Mouse (Mus musculus): ENCODE results near the gene Csf3.
"Not testable (repeated sequence)": the region's sequence is repeated elsewhere in the genome, so short reads cannot be mapped to it uniquely, and the experiment has no call there.

Gene Csf3

GRCm38 (mm10) chr11:98701213-98701670, at the start of gene Csf3:
Csf3 (plus strand) TSS chr11:98701263.
- no peak for DNase-seq

DNA sequence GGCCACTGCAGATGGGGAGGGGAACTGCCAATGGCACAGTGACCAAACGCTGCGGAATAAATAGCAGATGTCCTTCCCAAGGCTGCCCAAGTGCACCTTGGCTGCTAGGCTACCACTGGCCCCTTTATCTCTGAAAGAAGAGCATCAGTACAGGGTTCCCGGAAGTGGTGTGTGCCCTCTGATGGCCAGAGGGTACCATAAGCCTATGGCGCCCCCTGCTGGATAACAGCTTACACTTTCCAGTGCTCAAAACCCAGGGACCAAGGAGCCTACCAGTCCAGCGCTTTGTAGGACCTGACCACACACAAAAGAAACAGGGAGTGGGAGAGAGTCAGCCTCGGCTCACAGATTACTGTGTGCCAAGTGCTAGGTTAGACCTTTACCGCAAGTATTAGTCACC, 46.0 kb upstream of the Csf3 start:
- DNase-seq, result not testable (repeated sequence)

GRCm38 (mm10) chr11:98660517-98660916, 40.5 kb upstream of the Csf3 start:
- DNase-seq, result peak; percentile 40

DNA sequence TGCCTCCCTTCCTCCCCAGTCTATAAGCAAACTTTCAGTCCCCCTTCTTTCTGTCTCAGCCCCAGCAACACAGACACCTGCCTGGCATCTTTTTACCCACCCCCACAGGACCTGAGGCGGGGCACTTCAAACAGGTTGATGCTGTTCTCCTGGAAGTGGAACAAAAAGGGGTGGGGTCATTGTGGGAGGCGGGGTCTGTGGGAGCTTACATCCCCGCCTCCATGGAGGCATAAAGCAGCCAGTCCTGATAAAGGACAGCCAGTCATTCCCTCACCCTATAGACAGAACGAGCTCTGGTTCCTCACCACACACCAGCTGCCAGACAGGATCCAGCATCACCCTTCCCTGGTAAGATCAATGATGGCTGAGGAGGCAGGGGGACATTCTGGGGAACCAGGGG, 37.0 kb upstream of the Csf3 start, which contains the start of gene Gsdma:
Gsdma (plus strand) TSS at position 261 of the 400 bp plus-strand sequence.
- DNase-seq, result no peak

GRCm38 (mm10) chr11:98668984-98669383, 32.1 kb upstream of the Csf3 start:
- DNase-seq, result no peak

DNA sequence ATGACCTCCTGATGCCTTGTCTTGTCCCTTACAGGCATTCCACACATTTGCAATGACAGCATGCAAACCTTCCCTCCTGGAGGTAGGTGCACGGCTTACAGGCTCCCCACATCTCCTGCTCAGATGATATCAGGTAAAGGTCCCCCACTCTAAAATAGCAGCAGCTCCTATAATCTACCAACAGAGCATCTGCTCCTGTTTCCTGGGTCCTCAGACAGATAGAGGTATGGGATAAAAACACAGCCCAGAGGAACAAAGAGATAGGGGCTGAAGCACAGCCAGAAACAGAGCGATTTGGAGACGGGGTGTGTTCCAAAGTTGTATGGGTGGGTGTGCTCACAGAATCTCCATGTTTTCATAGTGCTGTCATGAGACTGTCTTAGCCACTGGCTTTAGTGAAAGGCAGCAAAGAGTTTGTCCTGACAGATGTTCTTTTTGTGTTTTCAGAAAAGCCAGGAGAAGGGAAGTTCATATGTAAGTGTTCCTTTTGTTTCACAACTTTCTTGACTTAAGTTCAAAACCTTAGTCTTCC, 29.7 kb upstream of the Csf3 start:
- no peak for DNase-seq

GRCm38 (mm10) chr11:98671857-98672256, 29.2 kb upstream of the Csf3 start:
- no peak for DNase-seq

GRCm38 (mm10) chr11:98672482-98672881, 28.6 kb upstream of the Csf3 start:
- DNase-seq, result no peak

GRCm38 (mm10) chr11:98673136-98673535, 27.9 kb upstream of the Csf3 start:
- peak; percentile 50 for DNase-seq

DNA sequence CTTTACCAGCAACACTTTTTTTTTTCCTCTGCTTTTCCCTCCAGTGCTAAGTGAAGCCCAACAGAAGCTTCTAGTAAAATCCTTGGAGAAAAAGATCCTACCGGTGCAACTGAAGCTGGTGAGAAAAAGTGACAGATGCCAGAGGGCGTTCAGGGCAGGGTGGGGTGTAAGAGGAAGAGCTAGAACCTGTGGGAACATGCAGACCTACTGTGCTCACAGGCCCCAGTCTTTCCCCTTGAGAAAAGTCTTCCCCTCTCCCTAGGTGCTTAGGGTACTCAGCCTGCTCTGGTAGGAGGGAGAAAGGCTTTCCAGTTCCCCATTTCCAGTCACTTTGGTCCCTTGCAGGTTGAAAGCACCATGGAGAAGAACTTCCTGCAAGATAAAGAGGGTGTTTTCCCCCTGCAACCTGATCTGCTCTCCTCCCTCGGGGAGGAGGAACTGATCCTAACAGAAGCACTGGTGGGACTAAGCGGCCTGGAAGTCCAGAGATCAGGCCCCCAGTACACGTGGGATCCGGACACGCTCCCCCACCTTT, 25.2 kb upstream of the Csf3 start:
- DNase-seq, result no peak

- DNase-seq, result no peak
Observed at GRCm38 (mm10) chr11:98680023-98680422, 21.0 kb upstream of the Csf3 start.

GRCm38 (mm10) chr11:98680595-98680994, 20.5 kb upstream of the Csf3 start:
- DNase-seq, result not testable (repeated sequence)

GRCm38 (mm10) chr11:98681186-98681585, 19.9 kb upstream of the Csf3 start:
- no peak for DNase-seq

GRCm38 (mm10) chr11:98681786-98682745, 19.0 kb upstream of the Csf3 start, which contains the start of gene Psmd3:
Psmd3 (plus strand) TSS chr11:98682554.
- peak; percentile 99 for DNase-seq

DNA sequence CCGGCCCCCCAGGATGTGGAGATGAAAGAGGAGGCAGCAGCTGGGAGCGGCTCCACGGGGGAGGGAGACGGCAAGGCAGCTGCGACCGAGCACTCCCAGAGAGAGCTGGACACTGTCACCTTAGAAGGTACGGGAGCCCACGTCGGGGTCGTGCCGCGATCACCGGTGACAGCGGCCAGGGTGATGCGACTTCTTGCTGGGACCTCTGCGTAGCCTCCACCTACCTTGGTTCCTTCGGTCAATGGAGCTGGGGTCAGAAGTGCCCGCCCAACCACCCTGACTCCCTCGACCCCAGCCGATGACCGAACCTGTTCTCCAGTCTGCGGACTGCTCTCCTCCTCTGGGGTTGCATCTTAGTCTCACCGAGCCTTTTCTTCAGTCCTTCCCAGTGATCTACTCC, 18.3 kb upstream of the Csf3 start:
- no peak for DNase-seq

DNA sequence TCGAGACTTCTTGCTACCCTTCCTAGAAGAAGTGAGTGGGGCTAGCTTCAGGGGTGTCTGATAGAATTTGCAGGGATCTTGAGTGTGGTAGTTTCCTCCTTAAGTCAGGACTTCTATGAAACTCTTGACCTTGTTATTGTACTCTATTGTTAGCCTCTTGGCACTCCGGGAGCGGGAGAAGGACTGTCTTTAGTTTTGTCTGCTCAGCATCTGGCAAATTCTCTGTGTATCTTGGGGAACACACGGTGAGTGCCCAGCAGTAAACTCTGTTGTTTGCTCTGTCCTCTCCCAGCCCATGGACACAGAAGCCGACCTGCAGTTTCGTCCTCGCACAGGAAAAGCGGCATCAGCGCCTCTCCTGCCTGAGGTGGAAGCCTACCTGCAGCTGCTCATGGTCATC, 15.4 kb upstream of the Csf3 start:
- DNase-seq, result no peak

DNA sequence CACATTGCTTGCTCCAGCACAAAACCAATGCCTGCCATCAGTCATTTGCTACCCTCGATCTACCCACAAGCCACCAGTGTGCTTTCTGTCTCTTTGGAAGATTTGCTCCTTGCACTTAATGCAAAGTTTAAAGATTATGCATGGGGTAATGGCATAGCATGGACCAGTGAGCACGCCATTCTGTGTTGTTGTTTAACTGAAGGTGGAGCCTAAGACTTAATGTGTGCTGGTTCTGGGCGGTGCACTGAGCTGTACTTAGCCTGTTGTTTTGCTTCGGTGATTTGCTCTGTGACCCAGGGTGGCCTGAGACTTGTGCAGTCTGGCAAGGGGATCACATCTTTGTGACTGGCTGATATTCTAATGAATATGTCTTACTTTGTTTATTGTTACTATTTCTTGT, 14.1 kb upstream of the Csf3 start:
- DNase-seq, result no peak

DNA sequence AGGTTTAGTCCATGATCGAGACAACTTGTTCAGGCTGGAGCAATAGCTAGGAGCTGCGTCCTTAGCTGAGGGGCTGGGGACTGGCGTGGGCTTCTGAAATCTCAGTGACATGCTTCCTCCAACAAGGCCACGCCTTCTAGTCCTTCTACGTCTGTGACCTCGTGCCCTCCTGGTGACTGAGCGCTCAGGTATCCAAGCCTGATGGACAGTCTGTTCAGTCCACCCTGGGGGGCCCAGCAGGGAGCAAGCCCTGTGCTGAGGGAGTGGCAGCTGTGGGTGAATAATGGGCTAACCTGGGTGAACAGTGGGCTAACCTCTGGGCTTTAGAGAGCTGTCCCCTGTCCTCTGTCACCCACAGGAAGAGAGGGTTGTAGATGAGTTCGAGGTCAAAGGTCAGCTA, 13.1 kb upstream of the Csf3 start:
- DNase-seq, result no peak

DNA sequence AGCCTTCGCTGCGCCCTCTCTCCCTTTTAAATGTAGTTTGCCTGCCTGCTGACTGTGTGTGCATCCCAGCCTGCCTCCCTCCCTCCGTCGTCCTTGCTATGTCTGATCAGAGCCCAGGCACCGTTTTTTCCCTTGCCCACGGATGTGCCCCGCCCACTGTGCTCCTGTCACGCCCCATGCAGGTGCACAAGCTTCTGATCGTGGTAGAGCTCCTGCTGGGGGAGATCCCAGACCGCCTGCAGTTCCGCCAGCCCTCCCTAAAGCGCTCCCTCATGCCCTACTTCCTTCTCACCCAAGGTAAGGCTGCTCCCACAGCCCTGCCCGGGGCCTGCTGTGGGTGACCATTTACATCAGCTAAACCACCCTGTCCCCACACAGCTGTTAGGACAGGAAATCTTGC, 7.9 kb upstream of the Csf3 start:
- no peak for DNase-seq

GRCm38 (mm10) chr11:98693746-98694145, 7.3 kb upstream of the Csf3 start:
- no peak for DNase-seq

DNA sequence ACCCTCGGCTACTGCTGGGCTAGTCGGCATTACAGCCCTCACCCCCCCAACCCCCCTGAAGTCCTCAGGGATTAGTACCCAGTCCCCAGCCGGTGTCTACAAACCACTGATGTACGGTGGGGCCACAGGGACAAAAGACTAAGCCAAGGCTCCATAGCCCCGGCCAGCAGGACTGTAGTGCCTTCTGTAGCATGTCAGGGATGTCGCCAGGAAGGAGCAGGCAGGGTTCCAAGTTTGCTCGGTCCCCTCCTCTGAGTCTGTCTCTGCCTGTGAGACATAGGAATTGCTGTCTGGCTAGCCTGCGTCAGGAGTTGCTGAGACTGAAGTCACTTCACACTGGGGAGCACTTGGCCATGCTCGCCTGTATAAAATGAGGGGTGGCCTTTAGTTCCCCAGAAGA, 6.8 kb upstream of the Csf3 start:
- DNase-seq, result no peak

DNA sequence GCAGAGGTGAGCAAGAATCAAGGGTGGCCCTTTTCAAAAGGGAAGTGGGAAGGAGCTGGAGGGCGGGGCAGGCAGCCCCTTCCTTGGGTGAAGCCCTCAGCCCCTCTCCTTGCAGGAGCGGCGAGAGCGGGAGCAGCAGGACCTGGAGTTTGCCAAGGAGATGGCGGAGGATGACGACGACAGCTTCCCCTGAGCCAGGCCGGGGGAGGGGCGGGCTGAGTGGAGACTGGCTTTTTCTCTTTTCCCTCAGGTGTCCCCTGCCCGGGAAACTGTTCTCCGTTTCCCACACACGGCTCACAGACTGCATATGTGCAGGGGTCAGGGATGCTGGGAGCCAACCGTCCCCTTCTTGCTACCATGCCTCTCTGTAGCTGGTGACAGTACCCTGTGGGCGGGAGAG, 5.7 kb upstream of the Csf3 start:
- DNase-seq, result no peak

GRCm38 (mm10) chr11:98696454-98697216, 4.4 kb upstream of the Csf3 start:
- DNase-seq, result no peak

Measured in cerebellum, adult 8-10 months (tissue).